Mouse (Mus musculus) gastrocnemius, postnatal 25 days (tissue): Measurements from ENCODE around the gene Klf6. TPM values are rescaled to one million over a fixed set of nuclear protein-coding genes. Genes with fewer than 3 reads are reported as not detected.

Experiments
- DNase-seq: peaks from one replicate; pipeline ENCODE4 v3.0.0; 2022
- long read RNA-seq, 2 experiments: library from polyadenylated mRNA; stranded (forward); transcript quantifications; one replicate each; pipeline ENCODE4 v2.0.0; 2021
- total RNA-seq, 2 experiments: library from RNA; stranded (reverse); gene quantifications; 1 replicate in 1 of 2; 2 replicates in 1 of 2; pipeline ENCODE4 v1.2.3; 2021

The Klf6 gene
- total RNA-seq, result 10 to 100 TPM; 22.0 to 23.9 TPM
- long read RNA-seq, experiment 1, full-length matches to known transcripts, result 2 of 6 reads
- long read RNA-seq, experiment 1, partial matches to known transcripts, result 0 of 6 reads
- long read RNA-seq, experiment 1, other reads (novel, unspliced or antisense), result 4 of 6 reads
- long read RNA-seq, experiment 2, full-length matches to known transcripts, result 6 of 11 reads
- long read RNA-seq, experiment 2, partial matches to known transcripts, result 0 of 11 reads
- long read RNA-seq, experiment 2, other reads (novel, unspliced or antisense), result 5 of 11 reads

GRCm38 (mm10) chr13:5861157-5862002, at the start of gene Klf6:
Gene Klf6 (plus strand): TSS chr13:5861482.
- peak; percentile 100 for DNase-seq

- no peak for DNase-seq
Measured at GRCm38 (mm10) chr13:5813433-5813832, 47.8 kb upstream of the Klf6 start.

GRCm38 (mm10) chr13:5817250-5817649, 44.0 kb upstream of the Klf6 start:
- no peak for DNase-seq

- no peak for DNase-seq
Measured at GRCm38 (mm10) chr13:5819173-5819572, 42.1 kb upstream of the Klf6 start.

- no peak for DNase-seq
Measured at GRCm38 (mm10) chr13:5822586-5822985, 38.7 kb upstream of the Klf6 start.

GRCm38 (mm10) chr13:5823150-5823549, 38.1 kb upstream of the Klf6 start:
- DNase-seq, result no peak

- no peak for DNase-seq
Measured at GRCm38 (mm10) chr13:5824189-5824815, 37.0 kb upstream of the Klf6 start.

GRCm38 (mm10) chr13:5826170-5826827, 35.0 kb upstream of the Klf6 start:
- DNase-seq, result no peak

- no peak for DNase-seq
Measured at GRCm38 (mm10) chr13:5831976-5832375, 29.3 kb upstream of the Klf6 start.

GRCm38 (mm10) chr13:5837174-5837777, 24.0 kb upstream of the Klf6 start:
- DNase-seq, result no peak

GRCm38 (mm10) chr13:5841418-5841817, 19.9 kb upstream of the Klf6 start:
- DNase-seq, result no peak

- DNase-seq, result no peak
Measured at GRCm38 (mm10) chr13:5842911-5843310, 18.4 kb upstream of the Klf6 start.

- no peak for DNase-seq
Measured at GRCm38 (mm10) chr13:5843829-5844228, 17.5 kb upstream of the Klf6 start.

- no peak for DNase-seq
Measured at GRCm38 (mm10) chr13:5844338-5844737, 16.9 kb upstream of the Klf6 start.

GRCm38 (mm10) chr13:5845161-5845590, 16.1 kb upstream of the Klf6 start:
- peak; percentile 68 for DNase-seq

- DNase-seq, result no peak
Measured at GRCm38 (mm10) chr13:5845605-5846004, 15.7 kb upstream of the Klf6 start.

- no peak for DNase-seq
Measured at GRCm38 (mm10) chr13:5846860-5847259, 14.4 kb upstream of the Klf6 start.

- no peak for DNase-seq
Measured at GRCm38 (mm10) chr13:5847736-5848135, 13.5 kb upstream of the Klf6 start.

- DNase-seq, result no peak
Measured at GRCm38 (mm10) chr13:5860651-5861156, 578 bp upstream of the Klf6 start.

- peak; percentile 38 for DNase-seq
Measured at GRCm38 (mm10) chr13:5862003-5862625, 832 bp downstream of the Klf6 start.
